Mouse (Mus musculus) embryonic facial prominence, embryonic 11.5 days (tissue): ENCODE results near the gene Asic2. TPM values are rescaled to one million over a fixed set of nuclear protein-coding genes. Genes with fewer than 3 reads are reported as not detected.

Experiments used
- ATAC-seq: fragments of 200-750 bp; cut with Nextera tagmentation; replicated peaks from 2 replicates; pipeline ENCODE4 v1.8.0; 2017; ENCODE audit warnings: low read depth; ENCODE audit not compliant: insufficient number of reproducible peaks, low FRiP score, low TSS enrichment
- DNase-seq: peaks from one replicate; pipeline ENCODE4 v3.0.0-alpha.2; 2015; ENCODE audit warnings: low spot score
- H3K27ac ChIP-seq: fragments of 300-500 bp; sonication (generic); replicated peaks from 2 replicates; pipeline ENCODE4 v1.5.1; 2014; ENCODE audit warnings: mild to moderate bottlenecking, low read depth, low read length, control low read depth
- H3K27me3 ChIP-seq: fragments of 300-500 bp; sonication (generic); 2 replicates; pipeline ENCODE4 v1.6.1; 2014; ENCODE audit warnings: mild to moderate bottlenecking, low read length, moderate library complexity, mixed read lengths; ENCODE audit not compliant: control insufficient read depth, insufficient read depth
- H3K36me3 ChIP-seq: fragments of 300-500 bp; sonication (generic); replicated peaks from 2 replicates; pipeline ENCODE4 v1.6.1; 2014; ENCODE audit warnings: low read depth, mild to moderate bottlenecking, low read length, moderate library complexity, mixed read lengths; ENCODE audit not compliant: control insufficient read depth, insufficient read depth
- H3K4me1 ChIP-seq: fragments of 300-500 bp; sonication (generic); 2 replicates; pipeline ENCODE4 v1.6.1; 2014; ENCODE audit warnings: low read length, mixed read lengths; ENCODE audit not compliant: control insufficient read depth, insufficient read depth
- H3K4me2 ChIP-seq: fragments of 300-500 bp; sonication (generic); 2 replicates; pipeline ENCODE4 v1.6.1; 2014; ENCODE audit warnings: low read depth, mild to moderate bottlenecking, control low read depth, low read length, moderate library complexity
- H3K4me3 ChIP-seq: fragments of 300-500 bp; sonication (generic); 2 replicates; pipeline ENCODE4 v1.5.1; 2014; ENCODE audit warnings: low read depth, low read length, control low read depth
- H3K9ac ChIP-seq: fragments of 300-500 bp; sonication (generic); replicated peaks from 2 replicates; pipeline ENCODE4 v1.6.1; 2014; ENCODE audit warnings: mild to moderate bottlenecking, control low read depth, low read length
- H3K9me3 ChIP-seq: fragments of 300-500 bp; sonication (generic); replicated peaks from 2 replicates; pipeline ENCODE4 v1.6.1; 2016; ENCODE audit warnings: mild to moderate bottlenecking, low read length, inconsistent platforms, mixed read lengths; ENCODE audit not compliant: control insufficient read depth
- WGBS: fragments of 180-500 bp; shearing (Covaris S2); extraction: QIAGEN DNeasy Blood & Tissue Kit; methylation state at CpG from one replicate; pipeline ENCODE4 v1.1.7; 2014; 5-methylcytosine and 5-hydroxymethylcytosine counted together
- polyA plus RNA-seq: library from polyadenylated mRNA; unstranded; fragments of >200 nt; fragmentation: Nextera tagmentation; extraction: Ambion mirVana; gene quantifications from 2 replicates; pipeline ENCODE4 v1.2.1, GENCODE M21; 2014

Gene Asic2
- polyA plus RNA-seq, 1 experiment from 2014 or later, result 0.46 TPM

DNA sequence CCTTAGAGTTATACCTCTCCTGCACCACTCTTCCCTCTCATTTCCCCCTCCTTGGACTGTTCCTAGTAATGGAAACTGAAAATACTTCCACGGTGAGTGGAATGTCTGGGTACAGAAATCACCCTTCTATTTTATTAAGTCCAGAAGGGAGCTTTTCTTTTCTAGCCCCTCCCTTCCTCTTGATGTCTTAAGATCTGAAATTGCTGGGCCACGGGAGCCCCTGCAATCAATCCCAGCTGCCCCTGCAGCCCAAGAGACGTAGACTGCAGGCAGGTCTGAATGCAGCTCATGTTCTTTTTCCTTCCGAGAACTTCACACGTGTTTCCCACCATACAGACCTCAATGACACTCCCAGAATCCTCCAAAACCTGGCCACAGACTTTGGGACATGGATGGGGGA is 32.3 kb upstream of the Asic2 start:
- no peaks in the 10 kb centered on the region for H3K4me1 ChIP-seq
- no peak overlapping the region for H3K4me3 ChIP-seq
- ATAC-seq (no peak), DNase-seq (peak; percentile 59)
- H3K27ac ChIP-seq, result no peak overlapping the region
- WGBS, result 35% methylated on average over 5 of the region's 5 CpGs
- no peaks in the 10 kb centered on the region for H3K36me3 ChIP-seq
- H3K4me2 ChIP-seq, result no peak overlapping the region
- H3K9me3 ChIP-seq, result no peaks in the 10 kb centered on the region
- no peaks in the 10 kb centered on the region for H3K27me3 ChIP-seq
- H3K9ac ChIP-seq, result no peak overlapping the region

DNA sequence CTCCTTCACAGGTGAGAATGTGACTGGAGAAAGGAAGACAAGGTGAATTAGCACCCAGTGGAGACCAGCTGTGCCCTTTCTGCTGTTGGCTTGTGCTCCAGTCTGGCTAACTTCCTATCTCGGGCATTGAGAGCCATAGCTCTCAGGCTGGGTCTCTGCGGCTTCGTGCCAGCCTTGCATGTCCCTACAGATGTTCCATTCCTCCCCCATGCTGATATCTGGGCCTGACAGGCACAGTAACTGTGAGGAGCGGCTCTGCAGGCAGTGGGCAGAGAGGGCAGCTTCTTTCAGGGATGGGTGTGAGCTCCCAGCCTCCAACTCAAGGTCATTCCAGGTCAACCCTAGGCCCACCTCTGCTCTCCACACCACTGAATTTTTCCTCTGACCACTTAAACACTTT is 31.2 kb upstream of the Asic2 start:
- 81% methylated on average over 4 of the region's 4 CpGs for WGBS
- no peaks in the 10 kb centered on the region for H3K9me3 ChIP-seq

DNA sequence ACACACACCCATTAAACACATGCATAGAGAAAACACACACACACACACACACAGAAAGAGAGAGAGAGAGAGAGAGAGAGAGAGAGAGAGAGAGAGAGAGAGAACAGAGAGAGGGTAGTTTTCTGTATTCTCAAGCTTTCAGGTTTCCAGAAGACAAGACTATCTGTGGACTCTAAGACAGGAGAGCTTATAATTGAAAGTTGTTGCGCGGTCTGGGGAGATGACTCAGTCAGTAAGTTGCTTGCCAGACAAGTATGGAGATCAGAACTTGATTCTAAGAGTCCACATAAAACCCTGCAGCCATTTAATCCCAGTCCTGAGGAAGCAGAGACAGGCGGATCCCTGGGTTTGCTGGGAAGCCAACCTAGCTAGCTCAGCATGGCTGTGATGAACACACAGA is 30.4 kb upstream of the Asic2 start:
- no peaks in the 10 kb centered on the region for H3K4me1 ChIP-seq
- H3K9ac ChIP-seq, result no peak overlapping the region
- ATAC-seq, result no peak
- no peaks in the 10 kb centered on the region for H3K9me3 ChIP-seq
- no peak overlapping the region for H3K4me3 ChIP-seq
- H3K36me3 ChIP-seq, result no peaks in the 10 kb centered on the region
- H3K27ac ChIP-seq, result no peak overlapping the region
- 78% methylated on average over 3 of the region's 3 CpGs for WGBS
- H3K4me2 ChIP-seq, result no peak overlapping the region
- no peaks in the 10 kb centered on the region for H3K27me3 ChIP-seq
- DNase-seq, result no peak

More for the DNA sequence above, 31.2 kb upstream of the Asic2 start:
- Histone ChIP-seq H3K36me3 (no peaks in the 10 kb centered on the region), H3K27ac (no peak overlapping the region), H3K4me1 (no peaks in the 10 kb centered on the region), H3K9ac (no peak overlapping the region), H3K27me3 (no peaks in the 10 kb centered on the region), H3K4me2 (no peak overlapping the region), H3K4me3 (no peak overlapping the region)
- ATAC-seq, result no peak
- no peak for DNase-seq

DNA sequence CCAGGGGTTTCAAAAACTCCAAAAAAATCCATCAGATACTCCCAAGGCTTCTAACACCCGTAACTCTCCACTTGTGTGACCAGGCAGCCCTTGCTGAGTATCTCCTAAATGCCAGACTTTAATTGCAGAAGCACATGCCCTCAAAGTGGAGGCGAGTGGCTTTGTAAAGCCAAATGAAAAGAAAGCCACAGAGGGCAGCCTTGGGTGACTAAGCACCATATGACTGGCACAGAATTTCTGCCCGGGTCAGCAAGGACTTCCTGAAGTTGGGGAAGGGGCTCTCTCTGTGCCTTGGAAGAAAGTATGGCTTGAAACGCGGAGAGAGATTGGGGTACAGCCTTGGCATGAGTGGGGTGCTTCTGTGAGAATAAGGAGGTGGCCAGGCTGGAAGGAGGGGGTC is 28.8 kb upstream of the Asic2 start:
- H3K4me3 ChIP-seq, result no peak overlapping the region
- no peaks in the 10 kb centered on the region for H3K36me3 ChIP-seq
- H3K4me2 ChIP-seq, result no peak overlapping the region
- WGBS, result 79% methylated on average over 5 of the region's 5 CpGs
- no peaks in the 10 kb centered on the region for H3K4me1 ChIP-seq
- DNase-seq, result no peak
- H3K9ac ChIP-seq, result no peak overlapping the region
- ATAC-seq, result no peak
- H3K27ac ChIP-seq, result no peak overlapping the region
- no peaks in the 10 kb centered on the region for H3K9me3 ChIP-seq
- H3K27me3 ChIP-seq, result no peaks in the 10 kb centered on the region

DNA sequence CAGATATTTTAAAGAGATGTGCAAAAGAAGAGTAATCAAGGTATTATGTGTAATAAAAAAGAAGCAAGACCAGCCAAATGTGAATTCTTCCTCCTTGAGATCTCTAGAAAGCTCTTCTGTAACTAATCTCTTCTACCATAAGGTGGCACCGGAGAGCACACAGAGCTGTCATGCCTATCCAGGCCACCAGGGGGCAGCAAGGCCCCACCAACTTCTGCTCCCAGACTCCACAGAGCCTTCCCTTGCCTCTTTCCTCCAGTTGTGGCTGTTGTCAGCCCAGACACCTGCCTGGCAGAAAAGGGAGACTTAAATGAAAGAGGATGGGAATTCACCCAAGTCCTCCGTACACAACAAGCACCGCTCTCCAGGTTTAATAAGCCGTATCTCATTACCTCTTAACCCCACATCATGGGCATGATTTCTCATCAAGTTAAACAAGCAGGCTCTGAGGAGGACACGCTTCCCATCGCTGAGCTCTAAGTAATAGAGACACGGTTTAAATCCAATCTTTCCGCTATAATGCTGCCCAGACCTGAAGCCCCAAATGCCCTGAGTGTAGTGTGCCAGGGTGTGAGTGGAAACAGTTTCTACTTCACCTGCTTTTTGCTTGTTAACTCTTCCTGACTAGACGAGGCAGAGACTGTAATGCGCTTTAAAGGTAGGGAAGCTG is 28.1 kb upstream of the Asic2 start:
- DNase-seq (peak; percentile 83), ATAC-seq (no peak)
- no peak overlapping the region for H3K4me3 ChIP-seq
- no peak overlapping the region for H3K9ac ChIP-seq
- no peaks in the 10 kb centered on the region for H3K27me3 ChIP-seq
- H3K9me3 ChIP-seq, result no peaks in the 10 kb centered on the region
- 64% methylated on average over 10 of the region's 10 CpGs for WGBS
- no peaks in the 10 kb centered on the region for H3K4me1 ChIP-seq
- no peaks in the 10 kb centered on the region for H3K36me3 ChIP-seq
- H3K4me2 ChIP-seq, result no peak overlapping the region
- H3K27ac ChIP-seq, result no peak overlapping the region

DNA sequence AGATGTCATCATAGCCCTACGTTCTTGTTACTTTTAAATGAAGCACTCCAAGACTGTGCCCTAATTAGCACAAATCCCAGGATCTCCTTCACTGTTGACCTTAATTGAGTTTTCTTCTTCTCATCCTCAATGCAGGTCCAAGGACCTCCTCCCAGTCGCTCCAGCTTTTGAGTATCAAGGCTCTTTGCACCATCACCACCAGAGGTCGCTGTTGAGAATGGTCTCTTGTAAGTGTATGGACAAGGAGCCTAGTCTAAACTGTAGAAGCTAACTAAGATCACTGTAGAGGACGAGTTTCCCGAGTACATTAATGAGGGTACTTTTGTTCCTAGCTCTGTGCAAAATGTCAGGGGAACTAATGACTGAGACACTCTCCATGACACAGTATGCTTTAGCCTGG is 14.9 kb upstream of the Asic2 start:
- Histone ChIP-seq H3K4me3 (no peak overlapping the region), H3K36me3 (no peaks in the 10 kb centered on the region), H3K27ac (no peak overlapping the region), H3K27me3 (no peaks in the 10 kb centered on the region), H3K4me2 (no peak overlapping the region), H3K4me1 (0 out of 2 replicates have a peak, but pooled peaks cover 3% of the 10 kb centered on the region), H3K9ac (no peak overlapping the region), H3K9me3 (no peaks in the 10 kb centered on the region)
- peak; percentile 80 for DNase-seq
- no peak for ATAC-seq
- 37% methylated on average over 5 of the region's 5 CpGs for WGBS

DNA sequence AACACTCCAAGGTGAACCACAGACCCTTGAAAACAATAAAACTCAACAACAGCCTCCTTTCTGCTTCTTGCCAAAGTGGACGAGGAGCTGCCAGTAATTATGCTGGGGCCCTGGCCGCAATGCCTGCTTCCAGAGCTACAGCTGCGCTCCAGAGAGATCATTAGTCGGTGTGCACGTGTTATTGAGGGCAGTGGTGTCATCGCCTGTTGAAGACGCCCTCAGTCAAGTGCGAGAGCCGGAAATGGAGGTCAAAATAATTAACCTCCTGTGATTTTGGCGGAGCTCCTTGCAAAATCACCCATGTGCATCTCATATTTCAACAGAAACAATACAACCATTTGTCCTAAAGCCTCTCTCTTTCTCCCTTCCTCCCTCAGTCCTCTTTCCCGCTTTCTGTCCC is 13.9 kb upstream of the Asic2 start:
- no peak overlapping the region for H3K27ac ChIP-seq

DNA sequence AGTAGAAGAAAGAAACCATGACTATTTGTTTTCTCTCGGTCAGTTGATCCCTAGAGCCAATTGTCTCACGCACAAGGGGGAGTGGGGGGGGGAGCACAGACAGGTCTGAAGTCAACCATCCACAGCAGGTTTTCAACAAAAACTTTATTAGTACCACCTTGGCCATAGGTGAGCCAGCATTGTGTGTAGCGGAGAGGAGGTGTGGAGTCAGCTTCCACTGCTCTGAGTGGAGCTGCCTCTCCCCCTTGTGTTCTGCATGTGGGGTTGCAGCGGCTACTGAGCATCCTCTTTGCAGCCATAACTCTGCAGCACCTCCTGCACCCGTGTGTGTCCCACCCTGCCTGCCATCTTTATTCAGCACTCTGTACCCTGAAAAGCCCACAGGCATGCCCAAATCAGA is 6.3 kb upstream of the Asic2 start:
- WGBS, result 27% methylated on average over 5 of the region's 5 CpGs
- DNase-seq, result peak; percentile 38
- H3K4me2 ChIP-seq, result no peak overlapping the region
- H3K9ac ChIP-seq, result no peak overlapping the region
- H3K27me3 ChIP-seq, result peaks cover 1% of the 10 kb centered on the region
- no peaks in the 10 kb centered on the region for H3K9me3 ChIP-seq
- no peak overlapping the region for H3K27ac ChIP-seq
- H3K4me1 ChIP-seq, result no peaks in the 10 kb centered on the region
- no peak for ATAC-seq
- H3K36me3 ChIP-seq, result no peaks in the 10 kb centered on the region
- H3K4me3 ChIP-seq, result no peak overlapping the region

More for the DNA sequence above, 13.9 kb upstream of the Asic2 start:
- 0 out of 2 replicates have a peak, but pooled peaks cover 3% of the 10 kb centered on the region for H3K4me1 ChIP-seq
- no peaks in the 10 kb centered on the region for H3K27me3 ChIP-seq
- WGBS, result 15% methylated on average over 11 of the region's 11 CpGs
- no peak overlapping the region for H3K9ac ChIP-seq
- ATAC-seq (no peak), DNase-seq (peak; percentile 61)
- H3K4me2 ChIP-seq, result no peak overlapping the region
- H3K4me3 ChIP-seq, result no peak overlapping the region
- H3K9me3 ChIP-seq, result no peaks in the 10 kb centered on the region
- no peaks in the 10 kb centered on the region for H3K36me3 ChIP-seq
